Mouse (Mus musculus): ENCODE results near the gene Zp3.

DNA sequence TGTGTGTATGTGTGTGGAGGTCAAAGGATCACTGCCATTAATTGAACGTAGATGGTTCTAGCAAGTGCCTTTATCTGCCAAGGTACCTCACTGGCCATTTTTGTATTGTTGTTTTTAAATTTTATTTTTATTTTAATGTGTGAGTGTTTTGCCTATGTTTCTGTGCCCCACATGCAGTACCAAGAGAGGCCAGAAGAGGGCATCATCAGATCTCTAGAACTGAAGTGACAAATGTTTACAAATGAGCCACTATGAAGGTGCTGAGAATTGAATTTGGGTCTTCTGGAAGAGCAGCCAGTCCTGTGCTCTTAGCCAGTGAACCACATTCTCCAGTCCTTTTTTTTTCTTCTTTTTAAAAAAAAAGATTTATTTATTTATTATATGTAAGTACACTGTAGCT lies 11.1 kb upstream of the Zp3 start:
- TF ChIP-seq POLR2A (IDR thresholded peaks at IDR 0.05; ENCODE audit: borderline replicate concordance, control insufficient read depth, low read depth, low read length) (no peak), CTCF (IDR thresholded peaks at IDR 0.05; ENCODE audit: control insufficient read depth, insufficient read depth, low read length) (no peak)
